Mouse (Mus musculus): ENCODE data around the gene Hoxd3.
A peak's percentile ranks its signal among the peaks of the same experiment; 100 is the strongest.

Gene Hoxd3

GRCm38 (mm10) chr2:74693432-74693827 lies 18.3 kb upstream of the Hoxd3 start:
- DNase-seq, result no peak

GRCm38 (mm10) chr2:74694066-74694465 lies 17.7 kb upstream of the Hoxd3 start:
- no peak for DNase-seq

- no peak for DNase-seq
Observed at GRCm38 (mm10) chr2:74695383-74695782, 16.3 kb upstream of the Hoxd3 start.

- no peak for DNase-seq
Observed at GRCm38 (mm10) chr2:74695813-74696430, 15.8 kb upstream of the Hoxd3 start.

- no peak for DNase-seq
Observed at GRCm38 (mm10) chr2:74696442-74697335, 15.0 kb upstream of the Hoxd3 start.

- DNase-seq, result no peak
Observed at GRCm38 (mm10) chr2:74697567-74698121, 14.1 kb upstream of the Hoxd3 start, which contains the start of gene Hoxd9. Hoxd9 (plus strand) TSS chr2:74697727.

GRCm38 (mm10) chr2:74698201-74699052 lies 13.3 kb upstream of the Hoxd3 start:
- DNase-seq, result no peak

GRCm38 (mm10) chr2:74699053-74699430 lies 12.7 kb upstream of the Hoxd3 start:
- DNase-seq, result no peak

- no peak for DNase-seq
Observed at GRCm38 (mm10) chr2:74699664-74700545, 11.8 kb upstream of the Hoxd3 start.

- no peak for DNase-seq
Observed at GRCm38 (mm10) chr2:74700546-74701112, 11.1 kb upstream of the Hoxd3 start.

- DNase-seq, result peak; percentile 42
Observed at GRCm38 (mm10) chr2:74701949-74702819, 9.5 kb upstream of the Hoxd3 start.

- DNase-seq, result no peak
Observed at GRCm38 (mm10) chr2:74702820-74703219, 8.9 kb upstream of the Hoxd3 start.

- DNase-seq, result no peak
Observed at GRCm38 (mm10) chr2:74703317-74703716, 8.4 kb upstream of the Hoxd3 start.

- DNase-seq, result no peak
Observed at GRCm38 (mm10) chr2:74703720-74704392, 7.9 kb upstream of the Hoxd3 start.

GRCm38 (mm10) chr2:74704393-74704998 lies 7.2 kb upstream of the Hoxd3 start, which contains the start of gene Hoxd8:
Hoxd8 (plus strand) TSS chr2:74704615.
- no peak for DNase-seq

- DNase-seq, result no peak
Observed at GRCm38 (mm10) chr2:74704999-74705466, 6.7 kb upstream of the Hoxd3 start.

GRCm38 (mm10) chr2:74705467-74706089 lies 6.1 kb upstream of the Hoxd3 start:
- DNase-seq, result no peak

GRCm38 (mm10) chr2:74706393-74706960 lies 5.2 kb upstream of the Hoxd3 start:
- no peak for DNase-seq
